Mouse (Mus musculus): ENCODE data around the gene Tal1.

Tal1 gene

GRCm38 (mm10) chr4:115056371-115056920, at the start of gene Tal1:
TSS of gene Tal1 (plus strand) at chr4:115056426.
- no peak for DNase-seq

- DNase-seq: no peak
Measured at GRCm38 (mm10) chr4:115014276-115014675, 42.0 kb upstream of the Tal1 start.

GRCm38 (mm10) chr4:115019997-115020396, 36.2 kb upstream of the Tal1 start:
- DNase-seq: no peak

- DNase-seq: no peak
Measured at GRCm38 (mm10) chr4:115035043-115035442, 21.2 kb upstream of the Tal1 start.

GRCm38 (mm10) chr4:115038242-115038641, 18.0 kb upstream of the Tal1 start:
- no peak for DNase-seq

GRCm38 (mm10) chr4:115045621-115046020, 10.6 kb upstream of the Tal1 start:
- no peak for DNase-seq

- no peak for DNase-seq
Measured at GRCm38 (mm10) chr4:115047750-115048149, 8.5 kb upstream of the Tal1 start.

GRCm38 (mm10) chr4:115048190-115048589, 8.0 kb upstream of the Tal1 start:
- no peak for DNase-seq

- no peak for DNase-seq
Measured at GRCm38 (mm10) chr4:115051245-115051644, 5.0 kb upstream of the Tal1 start.

- no peak for DNase-seq
Measured at GRCm38 (mm10) chr4:115052343-115053005, 3.8 kb upstream of the Tal1 start.

- DNase-seq: no peak
Measured at GRCm38 (mm10) chr4:115055044-115055443, 1.2 kb upstream of the Tal1 start.

- no peak for DNase-seq
Measured at GRCm38 (mm10) chr4:115055691-115056090, 535 bp upstream of the Tal1 start.

GRCm38 (mm10) chr4:115056921-115057673, 871 bp downstream of the Tal1 start:
- peak; percentile 14 for DNase-seq

GRCm38 (mm10) chr4:115057674-115058316, 1.6 kb downstream of the Tal1 start:
- no peak for DNase-seq

- no peak for DNase-seq
Measured at GRCm38 (mm10) chr4:115058317-115058761, 2.1 kb downstream of the Tal1 start.

GRCm38 (mm10) chr4:115058871-115059590, 2.8 kb downstream of the Tal1 start:
- no peak for DNase-seq

- DNase-seq: no peak
Measured at GRCm38 (mm10) chr4:115059871-115060270, 3.6 kb downstream of the Tal1 start.

- no peak for DNase-seq
Measured at GRCm38 (mm10) chr4:115060753-115061152, 4.5 kb downstream of the Tal1 start.

- no peak for DNase-seq
Measured at GRCm38 (mm10) chr4:115062540-115062874, 6.3 kb downstream of the Tal1 start.

GRCm38 (mm10) chr4:115062875-115063517, 6.8 kb downstream of the Tal1 start:
- DNase-seq: no peak

GRCm38 (mm10) chr4:115063518-115064239, 7.5 kb downstream of the Tal1 start:
- DNase-seq: no peak

- DNase-seq: no peak
Measured at GRCm38 (mm10) chr4:115071668-115072067, 15.4 kb downstream of the Tal1 start.

Data from cerebellum, adult 11 months (tissue).